Mouse (Mus musculus): ENCODE results near the gene Tmem30c.

DNA sequence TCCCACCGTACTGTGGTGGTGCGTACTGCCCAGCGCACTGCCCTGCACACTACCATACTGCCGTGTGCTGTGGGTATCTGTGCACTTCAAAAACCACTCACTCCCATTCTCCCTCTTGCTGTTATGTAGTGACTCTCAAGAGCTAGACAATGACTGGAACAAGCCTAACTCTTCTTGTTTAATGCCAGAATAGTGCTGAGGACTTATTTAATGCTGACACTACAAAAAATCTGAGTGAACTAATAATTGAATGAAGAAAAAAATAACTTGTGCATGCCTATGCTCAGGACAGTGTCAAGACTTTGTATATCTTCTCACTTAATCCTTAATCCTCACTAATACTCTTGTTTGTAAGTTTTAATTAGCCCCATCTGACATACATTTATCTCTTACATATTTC is 45.2 kb downstream of the Tmem30c start:
- no peak for TF ChIP-seq CTCF (conservative IDR thresholded peaks at IDR 0.05; ENCODE audit: insufficient read depth, insufficient read length, low read depth, low read length)
- TF ChIP-seq POLR2A (IDR thresholded peaks at IDR 0.05; ENCODE audit: low read depth, low read length): no peak
